In genomic region chr1:86472197-86472952, GRCm38 (mm10) we compare ENCODE assay signal across 8 mouse cellular contexts. TPM values are rescaled to one million over a fixed set of nuclear protein-coding genes. Genes with fewer than 3 reads are reported as not detected.
DNase-seq lines count a peak whose midpoint lies in the region; ATAC-seq and TF ChIP-seq lines count a peak whose summit lies in the region.

No protein-coding gene starts in this region.

- TF ChIP-seq EP300 in MEL (IDR thresholded peaks at IDR 0.05; ENCODE audit: low read depth in 1 of 2, low read length in 2 of 2) = no peak
- TF ChIP-seq EP300 in heart, postnatal 0 days (IDR thresholded peaks at IDR 0.05; ENCODE audit: low read depth) = peak; percentile 61

- WGBS in forebrain, embryonic 10.5 days = 25% methylated on average over 31 of the region's 31 CpGs
- WGBS in heart, postnatal 0 days = 2% methylated on average over 31 of the region's 31 CpGs
- 5% methylated on average over 31 of the region's 31 CpGs for WGBS in small intestine, adult 2 months

- peak; percentile 72 for ATAC-seq in heart, postnatal 0 days (ENCODE audit: insufficient read depth, low read depth)
- peak; percentile 58 for ATAC-seq in megakaryocyte, adult 5-6 weeks (ENCODE audit: poor library complexity, severe bottlenecking)

- peak overlapping the region; percentile 53 for H3K4me3 ChIP-seq in MEL (ENCODE audit: control insufficient read depth in 1 of 2, insufficient read depth in 1 of 2, low read depth in 2 of 2, low read length in 2 of 2)
- peak overlapping the region; percentile 31 for H3K4me3 ChIP-seq in forebrain, embryonic 10.5 days
- H3K4me3 ChIP-seq in heart, postnatal 0 days (ENCODE audit: low read depth, low read length) = no peak overlapping the region
- H3K4me3 ChIP-seq in small intestine, adult 2 months (ENCODE audit: low read depth, low read length) = peak overlapping the region; percentile 38

- DNase-seq in MEL (ENCODE audit: low read depth, low spot score) = peak; percentile 59
- DNase-seq in brain, embryonic 14.5 days (ENCODE audit: low read depth) = peak; percentile 55
- DNase-seq in forebrain, embryonic 10.5 days (ENCODE audit: extremely low spot score, low spot score) = peak; percentile 48
- DNase-seq in heart, postnatal 0 days (ENCODE audit: low spot score) = peak; percentile 92
- DNase-seq in kidney, postnatal 25 days = peak; percentile 83 to 93
- DNase-seq in T-cell, adult 2 months (ENCODE audit: low spot score) = no peak

- H3K4me1 ChIP-seq in MEL (ENCODE audit: control insufficient read depth in 1 of 2, insufficient read depth in 2 of 2, low read length in 2 of 2) = peaks cover 10% of the 10 kb centered on the region in 2 experiments
- peaks cover 18% of the 10 kb centered on the region for H3K4me1 ChIP-seq in forebrain, embryonic 10.5 days
- H3K4me1 ChIP-seq in heart, postnatal 0 days (ENCODE audit: control insufficient read depth, insufficient read depth) = peaks cover 20% of the 10 kb centered on the region
- H3K4me1 ChIP-seq in small intestine, adult 2 months (ENCODE audit: control insufficient read depth, insufficient read depth, insufficient read length, low read length) = peaks cover 20% of the 10 kb centered on the region

- TF ChIP-seq CTCF in MEL (IDR thresholded peaks at IDR 0.05 in 2 of 3, conservative IDR thresholded peaks at IDR 0.05 in 1 of 3; ENCODE audit: control insufficient read depth in 1 of 3, insufficient read depth in 1 of 3, low read depth in 2 of 3, low read length in 3 of 3, poor library complexity in 1 of 3, severe bottlenecking in 1 of 3) = no peak
- no peak for TF ChIP-seq CTCF in brain, embryonic 14.5 days (IDR thresholded peaks at IDR 0.05; ENCODE audit: borderline replicate concordance, extremely low read depth, insufficient read depth, insufficient read length)
- peak; percentile 13; the same call in 1 of the 2 replicates for TF ChIP-seq CTCF in heart, postnatal 0 days (IDR thresholded peaks at IDR 0.05; ENCODE audit: low read depth)
- no peak for TF ChIP-seq CTCF in small intestine, adult 2 months (IDR thresholded peaks at IDR 0.05; ENCODE audit: extremely low read depth, insufficient read length, insufficient replicate concordance, low read depth, low read length)

- peaks cover 0 to 5% of the 10 kb centered on the region in 2 experiments; a peak in 2 of 4 replicates for H3K36me3 ChIP-seq in MEL (ENCODE audit: control insufficient read depth in 1 of 2, insufficient read depth in 2 of 2, low read length in 2 of 2)
- no peaks in the 10 kb centered on the region for H3K36me3 ChIP-seq in forebrain, embryonic 10.5 days (replicated peaks)
- no peaks in the 10 kb centered on the region for H3K36me3 ChIP-seq in heart, postnatal 0 days (replicated peaks; ENCODE audit: control insufficient read depth, insufficient read depth, low read length)
- no peaks in the 10 kb centered on the region for H3K36me3 ChIP-seq in small intestine, adult 2 months (ENCODE audit: control insufficient read depth, insufficient read depth, low read length)

- TF ChIP-seq POLR2A in MEL (IDR thresholded peaks at IDR 0.05; ENCODE audit: control insufficient read depth in 1 of 2, insufficient read depth in 1 of 2, low read depth in 1 of 2, low read length in 2 of 2, poor library complexity in 1 of 2) = peak; percentile 31 to 43; a peak in 3 of 4 replicates
- no peak for TF ChIP-seq POLR2A in brain, embryonic 14.5 days (IDR thresholded peaks at IDR 0.05; ENCODE audit: borderline replicate concordance, extremely low read depth, insufficient read depth, insufficient read length, poor library complexity, severe bottlenecking)
- no peak for TF ChIP-seq POLR2A in small intestine, adult 2 months (IDR thresholded peaks at IDR 0.05; ENCODE audit: low read depth, low read length)

- H3K27me3 ChIP-seq in MEL (ENCODE audit: control insufficient read depth in 1 of 2, insufficient read depth in 2 of 2, low read length in 2 of 2) = no peaks in the 10 kb centered on the region
- H3K27me3 ChIP-seq in forebrain, embryonic 10.5 days (ENCODE audit: poor library complexity, severe bottlenecking) = no peaks in the 10 kb centered on the region
- H3K27me3 ChIP-seq in heart, postnatal 0 days (ENCODE audit: control insufficient read depth, insufficient read depth, low read length) = no peaks in the 10 kb centered on the region
- no peaks in the 10 kb centered on the region for H3K27me3 ChIP-seq in small intestine, adult 2 months (ENCODE audit: control insufficient read depth, insufficient read depth, low read length)

- peaks cover 4% of the 10 kb centered on the region; the same call in 1 of the 2 replicates for H3K79me2 ChIP-seq in MEL (ENCODE audit: control insufficient read depth, insufficient read depth, low read length, poor library complexity)

- TF ChIP-seq RAD21 in MEL (IDR thresholded peaks at IDR 0.05; ENCODE audit: low read depth, low read length) = no peak

- peak overlapping the region; percentile 86 for H3K9ac ChIP-seq in MEL (ENCODE audit: control insufficient read depth, low read depth, low read length, poor library complexity, severe bottlenecking)
- H3K9ac ChIP-seq in heart, postnatal 0 days (replicated peaks; ENCODE audit: low read depth, low read length) = peak overlapping the region; percentile 52

- peak overlapping the region; percentile 48 for H3K4me2 ChIP-seq in heart, postnatal 0 days (ENCODE audit: low read depth, low read length)

- no peaks in the 10 kb centered on the region for H3K9me3 ChIP-seq in MEL (replicated peaks; ENCODE audit: insufficient read depth, low read length)
- no peaks in the 10 kb centered on the region for H3K9me3 ChIP-seq in forebrain, embryonic 10.5 days
- no peaks in the 10 kb centered on the region for H3K9me3 ChIP-seq in heart, postnatal 0 days (replicated peaks; ENCODE audit: control insufficient read depth, low read length)

- H3K27ac ChIP-seq in MEL (ENCODE audit: control insufficient read depth, low read depth, low read length) = peak overlapping the region; percentile 82
- H3K27ac ChIP-seq in forebrain, embryonic 10.5 days = peak overlapping the region; percentile 79
- peak overlapping the region; percentile 95 for H3K27ac ChIP-seq in heart, postnatal 0 days (ENCODE audit: low read depth)
- H3K27ac ChIP-seq in small intestine, adult 2 months (ENCODE audit: insufficient read depth, low read depth, low read length) = peak overlapping the region; percentile 94

TF ChIP-seq in MEL, 35 proteins besides CTCF, POLR2A, EP300 and RAD21:
- no peak for TF ChIP-seq SMC3 (IDR thresholded peaks at IDR 0.05; ENCODE audit: low read depth, low read length)
- peak; percentile 27; the same call in 1 of the 2 replicates for TF ChIP-seq ETS1 (IDR thresholded peaks at IDR 0.05; ENCODE audit: low read depth, low read length)
- TF ChIP-seq TCF12 (IDR thresholded peaks at IDR 0.05; ENCODE audit: low read depth, low read length) = 0 out of 2 replicates have a peak, but pooled peaks have one; percentile 4
- no peak for TF ChIP-seq SIN3A (IDR thresholded peaks at IDR 0.05; ENCODE audit: low read length)
- 0 out of 2 replicates have a peak, but pooled peaks have one; percentile 11 for TF ChIP-seq MAX (IDR thresholded peaks at IDR 0.05; ENCODE audit: low read length)
- TF ChIP-seq NELFE (IDR thresholded peaks at IDR 0.05; ENCODE audit: low read depth, low read length) = peak; percentile 22
- TF ChIP-seq MEF2A (IDR thresholded peaks at IDR 0.05; ENCODE audit: extremely low read depth, insufficient replicate concordance, low read depth, low read length, poor library complexity, severe bottlenecking) = peak; percentile 57; the same call in 1 of the 2 replicates
- TF ChIP-seq MXI1 (IDR thresholded peaks at IDR 0.05; ENCODE audit: low read depth, low read length) = peak; percentile 42; the same call in 1 of the 2 replicates

RNA-seq across cellular contexts. Expression of gene Tex44, which starts 46.2 kb away (rescaled TPM):
- not detected in 2 replicates for total RNA-seq in MEL (2012; rRNA removed)
- polyA plus RNA-seq in MEL (2012; ENCODE audit: insufficient read depth in 1 of 2, insufficient read length in 2 of 2, low read depth in 1 of 2, low replicate concordance in 2 of 2, missing spikeins in 1 of 2) = not detected
- polyA plus RNA-seq in brain, embryonic 14.5 days (2012; rRNA removed) = not detected in 2 replicates
- not detected in 2 replicates for polyA plus RNA-seq in forebrain, embryonic 10.5 days (2016; fragmentation: Nextera tagmentation; extraction: Ambion mirVana)
- total RNA-seq in heart, postnatal 0 days (2014; rRNA removed; ENCODE audit: low replicate concordance) = not detected in 2 replicates
- polyA plus RNA-seq in heart, postnatal 0 days (2015; fragmentation: Nextera tagmentation; extraction: Ambion mirVana) = not detected in 2 replicates
- not detected in 2 replicates for total RNA-seq in megakaryocyte, adult 5-6 weeks (2015)
- not detected in 2 replicates for total RNA-seq in megakaryocyte, adult 5-6 weeks (2017)
- not detected in 2 replicates for polyA plus RNA-seq in small intestine, adult 2 months (2012; rRNA removed)

RNA-seq across cellular contexts. Expression of gene Nmur1, which starts 46.3 kb away (rescaled TPM):
- not detected in 2 replicates for total RNA-seq in MEL (2012; rRNA removed)
- polyA plus RNA-seq in MEL (2012; ENCODE audit: insufficient read depth in 1 of 2, insufficient read length in 2 of 2, low read depth in 1 of 2, low replicate concordance in 2 of 2, missing spikeins in 1 of 2) = not detected
- 0.09 and 0.11 TPM in 2 replicates for polyA plus RNA-seq in brain, embryonic 14.5 days (2012; rRNA removed)
- 0.17 and 0.27 TPM in 2 replicates for polyA plus RNA-seq in forebrain, embryonic 10.5 days (2016; fragmentation: Nextera tagmentation; extraction: Ambion mirVana)
- total RNA-seq in heart, postnatal 0 days (2014; rRNA removed; ENCODE audit: low replicate concordance) = 0.31 TPM in 1 of 2 replicates, not detected in the other
- not detected in 2 replicates for polyA plus RNA-seq in heart, postnatal 0 days (2015; fragmentation: Nextera tagmentation; extraction: Ambion mirVana)
- total RNA-seq in megakaryocyte, adult 5-6 weeks (2015) = not detected in 2 replicates
- not detected in 2 replicates for total RNA-seq in megakaryocyte, adult 5-6 weeks (2017)
- 5.6 and 11.1 TPM in 2 replicates for polyA plus RNA-seq in small intestine, adult 2 months (2012; rRNA removed)

RNA-seq across cellular contexts. Expression of gene Ptma, which starts 54.2 kb away (rescaled TPM):
- 3,309 and 3,407 TPM in 2 replicates for total RNA-seq in MEL (2012; rRNA removed)
- polyA plus RNA-seq in MEL (2012; ENCODE audit: insufficient read depth in 1 of 2, insufficient read length in 2 of 2, low read depth in 1 of 2, low replicate concordance in 2 of 2, missing spikeins in 1 of 2) = 1,000 to 10,000 TPM; 2,419 to 4,891 TPM
- polyA plus RNA-seq in brain, embryonic 14.5 days (2012; rRNA removed) = 1,831 and 2,420 TPM in 2 replicates
- 2,941 and 3,273 TPM in 2 replicates for polyA plus RNA-seq in forebrain, embryonic 10.5 days (2016; fragmentation: Nextera tagmentation; extraction: Ambion mirVana)
- 379 and 399 TPM in 2 replicates for total RNA-seq in heart, postnatal 0 days (2014; rRNA removed; ENCODE audit: low replicate concordance)
- polyA plus RNA-seq in heart, postnatal 0 days (2015; fragmentation: Nextera tagmentation; extraction: Ambion mirVana) = 597 and 614 TPM in 2 replicates
- total RNA-seq in megakaryocyte, adult 5-6 weeks (2015) = 3,234 and 3,618 TPM in 2 replicates
- 4,288 and 4,305 TPM in 2 replicates for total RNA-seq in megakaryocyte, adult 5-6 weeks (2017)
- polyA plus RNA-seq in small intestine, adult 2 months (2012; rRNA removed) = 212 and 749 TPM in 2 replicates

Comparison
In these comparisons a context has a peak if more than half of its experiments do, and no peak if none do; other contexts are left out.
1. POLR2A ChIP-seq: peak in MEL (2 of 2); none in brain, embryonic 14.5 days (single experiment) and small intestine, adult 2 months (single experiment).
2. Peak in every context shown above with its lines, with median percentiles within 50 percentile points of each other: H3K27ac ChIP-seq.